Mouse (Mus musculus) liver, adult 2 months (tissue): ENCODE measurements around the gene Sart3.

Experiments used
- CTCF ChIP-seq: fragments of 200-500 bp; IDR thresholded peaks from 2 replicates; pipeline ENCODE4 v1.5.1; 2011; ENCODE audit warnings: low read depth, low read length, control low read depth
- POLR2A ChIP-seq: fragments of 200-500 bp; IDR thresholded peaks from 2 replicates; pipeline ENCODE4 v1.6.1; 2011; ENCODE audit warnings: low read length, control low read depth; ENCODE audit not compliant: insufficient read depth; ENCODE audit errors: extremely low read depth

DNA sequence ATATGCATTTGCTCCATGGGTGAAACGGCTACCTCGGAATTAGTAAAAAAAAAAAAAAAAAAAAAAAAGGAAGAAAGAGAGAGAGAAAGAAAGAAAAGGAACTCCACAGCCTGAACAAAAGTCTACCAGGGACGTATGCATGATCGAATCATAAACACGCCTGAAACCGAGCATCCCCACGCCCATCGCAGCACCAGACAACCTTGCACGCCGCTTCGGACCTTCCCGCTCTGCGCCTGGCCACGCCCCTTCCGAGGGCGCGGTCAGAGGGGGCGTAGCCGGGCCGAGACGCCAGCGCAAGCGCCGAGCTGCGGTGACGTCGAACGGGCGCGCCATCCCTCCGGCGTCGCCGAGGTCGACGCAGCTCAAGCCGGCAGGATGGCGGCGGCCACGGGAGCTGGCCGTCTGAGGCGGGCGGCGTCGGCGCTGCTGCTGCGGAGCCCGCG is at the start of gene Sart3, which contains the start of gene Iscu:
- 0 out of 2 replicates have a peak, but pooled peaks have one; percentile 46 for TF ChIP-seq POLR2A
- TF ChIP-seq CTCF, result no peak
